Mouse (Mus musculus) heart, embryonic 16.5 days (tissue): ENCODE measurements around the gene Rab43. TPM values are rescaled to one million over a fixed set of nuclear protein-coding genes. Genes with fewer than 3 reads are reported as not detected.

Experiments
- ATAC-seq: fragments of 200-750 bp; cut with Nextera tagmentation; replicated peaks from 2 replicates; pipeline ENCODE4 v1.8.0; 2017; ENCODE audit warnings: moderate number of reproducible peaks; ENCODE audit not compliant: insufficient read depth, low FRiP score; ENCODE audit errors: extremely low read depth
- H3K27ac ChIP-seq: fragments of 300-500 bp; sonication (generic); 2 replicates; pipeline ENCODE4 v1.5.1; 2014; ENCODE audit warnings: mild to moderate bottlenecking, low read length, control low read depth, moderate library complexity
- H3K27me3 ChIP-seq: fragments of 300-500 bp; sonication (generic); 2 replicates; pipeline ENCODE4 v1.6.1; 2014; ENCODE audit warnings: low read length, mixed read lengths; ENCODE audit not compliant: control insufficient read depth, insufficient read depth
- H3K36me3 ChIP-seq: fragments of 300-500 bp; sonication (generic); 2 replicates; pipeline ENCODE4 v1.6.1; 2014; ENCODE audit not compliant: control insufficient read depth, insufficient read depth
- H3K4me1 ChIP-seq: fragments of 300-500 bp; sonication (generic); 2 replicates; pipeline ENCODE4 v1.6.1; 2014; ENCODE audit warnings: low read length, mixed read lengths; ENCODE audit not compliant: control insufficient read depth, insufficient read depth
- H3K4me2 ChIP-seq: fragments of 300-500 bp; sonication (generic); 2 replicates; pipeline ENCODE4 v1.6.1; 2014; ENCODE audit warnings: low read depth, mild to moderate bottlenecking, control low read depth, low read length
- H3K4me3 ChIP-seq: fragments of 300-500 bp; sonication (generic); 2 replicates; pipeline ENCODE4 v1.5.1; 2014; ENCODE audit warnings: mild to moderate bottlenecking, control low read depth, low read length
- H3K9ac ChIP-seq: fragments of 300-500 bp; sonication (generic); 2 replicates; pipeline ENCODE4 v1.6.1; 2014; ENCODE audit warnings: low read length, control low read depth
- H3K9me3 ChIP-seq: fragments of 300-500 bp; sonication (generic); replicated peaks from 2 replicates; pipeline ENCODE4 v1.6.1; 2016; ENCODE audit warnings: low read length; ENCODE audit not compliant: control insufficient read depth
- WGBS: fragments of 180-500 bp; shearing (Covaris S2); extraction: QIAGEN DNeasy Blood & Tissue Kit; methylation state at CpG from one replicate; pipeline ENCODE4 v1.1.7; 2014; 5-methylcytosine and 5-hydroxymethylcytosine counted together
- polyA plus RNA-seq: library from polyadenylated mRNA; unstranded; fragments of >200 nt; fragmentation: Nextera tagmentation; extraction: Ambion mirVana; gene quantifications from 2 replicates; pipeline ENCODE4 v1.2.1, GENCODE M21; 2015

The Rab43 gene
- polyA plus RNA-seq, 1 experiment from 2014 or later, result 10.1 TPM

GRCm38 (mm10) chr6:87780546-87781301 lies 31.2 kb downstream of the Rab43 start:
- H3K36me3 ChIP-seq, result no peaks in the 10 kb centered on the region
- H3K9me3 ChIP-seq, result no peaks in the 10 kb centered on the region
- H3K4me1 ChIP-seq, result peaks cover 11% of the 10 kb centered on the region
- no peak overlapping the region for H3K4me2 ChIP-seq
- no peak overlapping the region for H3K27ac ChIP-seq
- H3K27me3 ChIP-seq, result no peaks in the 10 kb centered on the region
- 74% methylated on average over 10 of the region's 10 CpGs for WGBS
- no peak overlapping the region for H3K4me3 ChIP-seq
- H3K9ac ChIP-seq, result no peak overlapping the region
- no peak for ATAC-seq

- no peak for ATAC-seq
- WGBS, result 84% methylated on average over 11 of the region's 11 CpGs
- Histone ChIP-seq H3K9ac (no peak overlapping the region), H3K4me2 (no peak overlapping the region), H3K27me3 (no peaks in the 10 kb centered on the region), H3K4me3 (no peak overlapping the region), H3K27ac (no peak overlapping the region), H3K9me3 (no peaks in the 10 kb centered on the region), H3K36me3 (no peaks in the 10 kb centered on the region), H3K4me1 (peaks cover 11% of the 10 kb centered on the region)
These were observed 32.5 kb downstream of the Rab43 start for GRCm38 (mm10) chr6:87779174-87780165.

- no peak overlapping the region for H3K4me2 ChIP-seq
- peak; percentile 37 for ATAC-seq
These were observed 33.4 kb downstream of the Rab43 start for GRCm38 (mm10) chr6:87778294-87779173.

GRCm38 (mm10) chr6:87777842-87778241 lies 34.1 kb downstream of the Rab43 start, which contains the start of gene Gp9:
Gp9 (plus strand) TSS chr6:87778072.
- no peak within 1 kb of the TSS for H3K4me3 ChIP-seq
- no peaks in the 10 kb centered on the region for H3K36me3 ChIP-seq
- H3K4me1 ChIP-seq, result peaks cover 11% of the 10 kb centered on the region
- no peaks in the 10 kb centered on the region for H3K27me3 ChIP-seq
- H3K9me3 ChIP-seq, result no peaks in the 10 kb centered on the region
- H3K27ac ChIP-seq, result peak within 1 kb of the TSS; percentile 18; the same call in 1 of the 2 replicates
- 53% methylated on average over 2 of the region's 2 CpGs for WGBS
- no peak within 1 kb of the TSS for H3K9ac ChIP-seq
- no peak for ATAC-seq
- H3K4me2 ChIP-seq, result no peak within 1 kb of the TSS

More at GRCm38 (mm10) chr6:87778294-87779173, 33.4 kb downstream of the Rab43 start:
- Histone ChIP-seq H3K9ac (no peak overlapping the region), H3K36me3 (no peaks in the 10 kb centered on the region), H3K4me3 (no peak overlapping the region), H3K27ac (peak overlapping the region; percentile 18; the same call in 1 of the 2 replicates), H3K27me3 (no peaks in the 10 kb centered on the region), H3K4me1 (peaks cover 11% of the 10 kb centered on the region), H3K9me3 (no peaks in the 10 kb centered on the region)
- WGBS, result 47% methylated on average over 11 of the region's 11 CpGs

GRCm38 (mm10) chr6:87776663-87777062 lies 35.3 kb downstream of the Rab43 start:
- no peak for ATAC-seq
- no peaks in the 10 kb centered on the region for H3K27me3 ChIP-seq
- no peak overlapping the region for H3K9ac ChIP-seq
- H3K4me2 ChIP-seq, result no peak overlapping the region
- no peak overlapping the region for H3K4me3 ChIP-seq
- 65% methylated on average over 1 of the region's 1 CpGs for WGBS
- peaks cover 11% of the 10 kb centered on the region for H3K4me1 ChIP-seq
- no peaks in the 10 kb centered on the region for H3K9me3 ChIP-seq
- H3K27ac ChIP-seq, result no peak overlapping the region
- H3K36me3 ChIP-seq, result no peaks in the 10 kb centered on the region

GRCm38 (mm10) chr6:87775588-87776245 lies 36.2 kb downstream of the Rab43 start:
- Histone ChIP-seq H3K9ac (no peak overlapping the region), H3K27ac (no peak overlapping the region), H3K4me2 (no peak overlapping the region), H3K36me3 (no peaks in the 10 kb centered on the region), H3K9me3 (no peaks in the 10 kb centered on the region), H3K4me1 (peaks cover 11% of the 10 kb centered on the region), H3K27me3 (no peaks in the 10 kb centered on the region), H3K4me3 (no peak overlapping the region)
- WGBS, result 53% methylated on average over 3 of the region's 3 CpGs
- no peak for ATAC-seq

GRCm38 (mm10) chr6:87774909-87775308 lies 37.1 kb downstream of the Rab43 start:
- H3K27me3 ChIP-seq, result no peaks in the 10 kb centered on the region
- ATAC-seq, result no peak
- 83% methylated on average over 9 of the region's 9 CpGs for WGBS
- H3K4me3 ChIP-seq, result no peak overlapping the region
- no peaks in the 10 kb centered on the region for H3K36me3 ChIP-seq
- H3K4me1 ChIP-seq, result peaks cover 11% of the 10 kb centered on the region
- H3K4me2 ChIP-seq, result no peak overlapping the region
- H3K9me3 ChIP-seq, result no peaks in the 10 kb centered on the region
- no peak overlapping the region for H3K27ac ChIP-seq
- no peak overlapping the region for H3K9ac ChIP-seq

GRCm38 (mm10) chr6:87774466-87774865 lies 37.5 kb downstream of the Rab43 start:
- H3K27ac ChIP-seq, result no peak overlapping the region
- H3K9me3 ChIP-seq, result no peaks in the 10 kb centered on the region
- no peaks in the 10 kb centered on the region for H3K36me3 ChIP-seq
- H3K4me3 ChIP-seq, result no peak overlapping the region
- no peak overlapping the region for H3K9ac ChIP-seq
- no peak for ATAC-seq
- H3K27me3 ChIP-seq, result no peaks in the 10 kb centered on the region
- H3K4me1 ChIP-seq, result peaks cover 11% of the 10 kb centered on the region
- H3K4me2 ChIP-seq, result no peak overlapping the region
- 37% methylated on average over 1 of the region's 1 CpGs for WGBS
